Mouse (Mus musculus) CH12.LX (cell line): ENCODE data around the gene Gramd1b. TPM values are rescaled to one million over a fixed set of nuclear protein-coding genes. Genes with fewer than 3 reads are reported as not detected.

Source experiments
- DNase-seq: peaks from one replicate; pipeline ENCODE4 v3.0.0-alpha.2; 2013; ENCODE audit errors: extremely low read depth
- H3K27ac ChIP-seq: 2 replicates; pipeline ENCODE4 v1.5.1; 2012; ENCODE audit warnings: low read depth, mild to moderate bottlenecking, control low read depth, moderate library complexity; ENCODE audit not compliant: insufficient read depth
- H3K27me3 ChIP-seq: replicated peaks from 2 replicates; pipeline ENCODE3; 2012; ENCODE audit warnings: inconsistent platforms
- H3K36me3 ChIP-seq, 2 experiments: replicated peaks in 1 of 2; 2 replicates each; pipeline versions ENCODE3 to v1.6.1; 2012; ENCODE audit warnings: inconsistent platforms in 1 of 2, low read length in 1 of 2, mild to moderate bottlenecking in 1 of 2, mixed read lengths in 1 of 2, moderate library complexity in 1 of 2; ENCODE audit not compliant: control insufficient read depth in 1 of 2, insufficient read depth in 1 of 2
- H3K4me1 ChIP-seq, 2 experiments: 2 replicates each; pipeline ENCODE4 v1.6.1; 2012; ENCODE audit warnings: inconsistent platforms in 1 of 2, moderate library complexity in 1 of 2; ENCODE audit not compliant: insufficient read depth in 2 of 2, control insufficient read depth in 1 of 2
- H3K4me2 ChIP-seq: 2 replicates; pipeline ENCODE4 v1.6.1; 2012; ENCODE audit warnings: low read depth, mild to moderate bottlenecking, control low read depth; ENCODE audit not compliant: poor library complexity, insufficient read depth, severe bottlenecking
- H3K4me3 ChIP-seq, 3 experiments: fragments of 150-350 bp in 1 of 3; sonication (generic) in 1 of 3; replicated peaks in 1 of 3; 2 replicates each; pipeline versions ENCODE3 to v1.5.1; 2011 to 2012; ENCODE audit warnings: low read depth in 2 of 3, low read length in 2 of 3, mild to moderate bottlenecking in 2 of 3, moderate library complexity in 2 of 3, control low read depth in 1 of 3, improper control_type of control experiment in 1 of 3, inconsistent platforms in 1 of 3, mixed read lengths in 1 of 3; ENCODE audit not compliant: poor library complexity in 1 of 3
- H3K79me2 ChIP-seq: replicated peaks from 2 replicates; pipeline ENCODE4 v1.6.1; 2012; ENCODE audit warnings: mild to moderate bottlenecking, moderate library complexity; ENCODE audit not compliant: control insufficient read depth, poor library complexity, insufficient read depth, severe bottlenecking; ENCODE audit errors: extremely low read depth
- H3K9ac ChIP-seq: 2 replicates; pipeline ENCODE4 v1.6.1; 2012; ENCODE audit warnings: low read depth, mild to moderate bottlenecking, control low read depth, moderate library complexity; ENCODE audit not compliant: insufficient read depth
- H3K9me3 ChIP-seq: replicated peaks from 2 replicates; pipeline ENCODE3; 2012; ENCODE audit warnings: low read length, inconsistent platforms, mixed read lengths
- BHLHE40 ChIP-seq: IDR thresholded peaks from 2 replicates; pipeline ENCODE4 v1.6.1; 2011; ENCODE audit warnings: mild to moderate bottlenecking, low read depth, low read length, improper control_type of control experiment
- CHD1 ChIP-seq: IDR thresholded peaks from 2 replicates; pipeline ENCODE4 v1.6.1; 2012; ENCODE audit warnings: low read depth, low read length, improper control_type of control experiment, inconsistent platforms
- CTCF ChIP-seq, 2 experiments: IDR thresholded peaks in 1 of 2; conservative IDR thresholded peaks in 1 of 2; 2 replicates each; pipeline ENCODE4 v1.5.1; 2011 to 2012; ENCODE audit warnings: low read depth in 2 of 2, low read length in 2 of 2, improper control_type of control experiment in 1 of 2, inconsistent platforms in 1 of 2, mild to moderate bottlenecking in 1 of 2, moderate library complexity in 1 of 2
- ELF1 ChIP-seq: IDR thresholded peaks from 2 replicates; pipeline ENCODE4 v1.6.1; 2014; ENCODE audit warnings: low read depth, mild to moderate bottlenecking, inconsistent platforms, low read length, improper control_type of control experiment
- EP300 ChIP-seq: IDR thresholded peaks from 2 replicates; pipeline ENCODE4 v1.6.1; 2011; ENCODE audit warnings: low read length, improper control_type of control experiment
- ETS1 ChIP-seq: conservative IDR thresholded peaks from 2 replicates; pipeline ENCODE4 v1.6.1; 2012; ENCODE audit warnings: low read depth, mild to moderate bottlenecking, inconsistent platforms, low read length, improper control_type of control experiment, moderate library complexity
- GABPA ChIP-seq: IDR thresholded peaks from 2 replicates; pipeline ENCODE4 v1.6.1; 2012; ENCODE audit warnings: low read depth, low read length, improper control_type of control experiment, inconsistent platforms; ENCODE audit not compliant: insufficient replicate concordance
- KAT2A ChIP-seq: IDR thresholded peaks from 2 replicates; pipeline ENCODE4 v1.6.1; 2012; ENCODE audit warnings: low read length, improper control_type of control experiment, inconsistent platforms; ENCODE audit not compliant: insufficient replicate concordance
- MAX ChIP-seq: IDR thresholded peaks from 2 replicates; pipeline ENCODE4 v1.6.1; 2011; ENCODE audit warnings: low read length, improper control_type of control experiment
- MEF2A ChIP-seq: IDR thresholded peaks from 2 replicates; pipeline ENCODE4 v1.6.1; 2014; ENCODE audit warnings: low read depth, mild to moderate bottlenecking, inconsistent platforms, low read length, improper control_type of control experiment, borderline replicate concordance
- MXI1 ChIP-seq: IDR thresholded peaks from 2 replicates; pipeline ENCODE4 v1.6.1; 2011; ENCODE audit warnings: mild to moderate bottlenecking, low read depth, low read length, improper control_type of control experiment
- MYC ChIP-seq: IDR thresholded peaks from 2 replicates; pipeline ENCODE4 v1.6.1; 2011; ENCODE audit warnings: low read depth, mild to moderate bottlenecking, improper control_type of control experiment, low read length
- NELFE ChIP-seq: IDR thresholded peaks from 2 replicates; pipeline ENCODE4 v1.6.1; 2011; ENCODE audit warnings: low read depth, low read length, improper control_type of control experiment
- PAX5 ChIP-seq: IDR thresholded peaks from 2 replicates; pipeline ENCODE4 v1.6.1; 2012; ENCODE audit warnings: low read length, inconsistent platforms, mixed read lengths
- RAD21 ChIP-seq: IDR thresholded peaks from 2 replicates; pipeline ENCODE4 v1.6.1; 2011; ENCODE audit warnings: low read depth, mild to moderate bottlenecking, low read length, improper control_type of control experiment, moderate library complexity
- SIN3A ChIP-seq: IDR thresholded peaks from 2 replicates; pipeline ENCODE4 v1.6.1; 2012; ENCODE audit warnings: low read length, improper control_type of control experiment, inconsistent platforms
- TBP ChIP-seq: conservative IDR thresholded peaks from 2 replicates; pipeline ENCODE4 v1.6.1; 2011; ENCODE audit warnings: low read depth, low read length, improper control_type of control experiment
- TCF12 ChIP-seq: IDR thresholded peaks from 2 replicates; pipeline ENCODE4 v1.6.1; 2014; ENCODE audit warnings: low read depth, mild to moderate bottlenecking, inconsistent platforms, low read length, improper control_type of control experiment
- USF1 ChIP-seq: IDR thresholded peaks from 2 replicates; pipeline ENCODE4 v1.6.1; 2014; ENCODE audit warnings: low read depth, mild to moderate bottlenecking, inconsistent platforms, low read length, improper control_type of control experiment
- ZC3H11A ChIP-seq: IDR thresholded peaks from 2 replicates; pipeline ENCODE4 v1.6.1; 2012; ENCODE audit warnings: low read depth, mild to moderate bottlenecking, inconsistent platforms, low read length, improper control_type of control experiment
- ZKSCAN1 ChIP-seq: IDR thresholded peaks from 2 replicates; pipeline ENCODE4 v1.6.1; 2012; ENCODE audit warnings: low read depth, inconsistent platforms, low read length, improper control_type of control experiment, borderline replicate concordance
- ZNF384 ChIP-seq: IDR thresholded peaks from 2 replicates; pipeline ENCODE4 v1.6.1; 2012; ENCODE audit warnings: low read depth, low read length, improper control_type of control experiment, inconsistent platforms
- dilution Hi-C: fragments of 300-500 bp; cut with MboI; formaldehyde crosslinking; loops from 2 replicates; pipeline ENCODE4 v1.14.3; 2020; ENCODE audit warnings: low sequenced_read_pairs; ENCODE audit not compliant: extremely low pct_unique_long_range_greater_than_20kb, extremely low pct_ligation_motif_present
- in situ Hi-C: fragments of 300-500 bp; cut with MboI; formaldehyde crosslinking; loops from 3 replicates; pipeline ENCODE4 v1.14.3; 2019; ENCODE audit warnings: low sequenced_read_pairs, low pct_ligation_motif_present, low pct_unique_long_range_greater_than_20kb, mixed read lengths
- polyA plus RNA-seq: library from polyadenylated mRNA; unstranded; fragments of >175 nt; gene quantifications from 2 replicates; pipeline ENCODE4 v1.2.1, GENCODE M21; 2012; ENCODE audit warnings: low read depth; ENCODE audit not compliant: insufficient read length
- total RNA-seq, 2 experiments: library from RNA; depleted of rRNA; stranded (reverse); fragments of 300-350 nt in 1 of 2; fragments of >200 nt in 1 of 2; gene quantifications; 2 replicates each; pipeline ENCODE4 v1.2.3; 2012 to 2014

Gene Gramd1b
- total and polyA plus RNA-seq, 3 experiments: 13.3 to 40.8 (median 16.7) TPM

DNA sequence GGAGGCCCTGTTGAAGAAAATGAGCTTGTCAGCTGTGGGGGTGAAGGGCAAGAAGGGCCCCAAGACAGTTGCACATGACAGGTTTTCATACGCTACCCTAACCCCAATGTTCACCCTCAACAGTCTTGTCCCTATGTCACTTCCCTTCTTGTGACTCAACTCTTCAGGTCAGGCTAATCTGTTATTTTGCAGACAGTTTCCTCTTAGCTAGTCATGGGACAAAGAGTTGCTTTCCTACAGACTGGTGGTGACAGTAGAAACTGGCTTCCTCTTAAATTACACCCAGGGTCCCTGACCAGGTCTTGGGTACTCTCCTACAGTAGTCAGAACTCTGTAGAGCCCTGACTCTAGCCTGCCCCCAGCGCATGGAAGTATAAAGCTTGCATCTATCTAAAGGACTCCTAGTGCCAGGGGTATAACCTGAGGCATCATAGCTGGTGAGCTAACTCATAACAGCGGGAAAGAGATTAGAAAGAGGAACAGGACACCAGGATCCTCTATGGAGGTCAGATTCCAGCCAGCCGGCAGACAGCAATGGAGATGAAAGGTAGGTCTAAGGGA is 206.9 kb downstream of the Gramd1b start:
- Histone ChIP-seq H3K27ac (no peak overlapping the region), H3K4me2 (no peak overlapping the region), H3K4me1 (peaks cover 18 to 69% of the 10 kb centered on the region in 2 experiments), H3K79me2 (no peaks in the 10 kb centered on the region), H3K4me3 (no peak overlapping the region), H3K27me3 (no peaks in the 10 kb centered on the region), H3K36me3 (peaks cover 5 to 93% of the 10 kb centered on the region in 2 experiments), H3K9me3 (no peaks in the 10 kb centered on the region), H3K9ac (no peak overlapping the region)
- in situ Hi-C loops (no loop called here), dilution Hi-C loops (no loop called here)
- DNase-seq: no peak
- TF ChIP-seq TBP: no peak
- no peak for TF ChIP-seq ZKSCAN1
- TF ChIP-seq MAX: no peak
- TF ChIP-seq TCF12: no peak
- no peak for TF ChIP-seq CHD1
- TF ChIP-seq KAT2A: no peak
- no peak for TF ChIP-seq MXI1
- TF ChIP-seq RAD21: no peak
- TF ChIP-seq EP300: no peak
- TF ChIP-seq BHLHE40: no peak
- TF ChIP-seq MYC: no peak
- no peak for TF ChIP-seq USF1
- no peak for TF ChIP-seq MEF2A

DNA sequence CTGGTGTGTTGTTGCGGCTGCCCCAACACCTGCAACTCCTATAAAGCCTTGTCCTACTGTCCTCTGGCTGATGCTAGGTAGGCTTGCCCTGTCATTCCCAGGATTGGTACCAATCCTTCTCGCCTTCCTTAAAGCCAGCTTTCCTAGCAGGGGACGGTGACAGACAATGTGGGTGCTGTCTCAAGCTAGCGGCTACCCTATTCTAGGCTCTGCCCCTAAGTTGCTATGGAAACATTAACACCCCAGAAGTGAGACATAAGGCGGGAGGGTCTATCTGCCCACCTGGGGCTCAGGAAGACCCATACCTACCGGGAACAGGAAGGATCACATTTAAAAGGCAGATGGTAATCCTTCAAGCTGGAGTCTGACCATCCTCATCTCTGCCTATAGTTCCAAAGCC is 207.4 kb downstream of the Gramd1b start:
- no peak for DNase-seq
- Histone ChIP-seq H3K27me3 (no peaks in the 10 kb centered on the region), H3K4me3 (no peak overlapping the region), H3K4me1 (peaks cover 18 to 70% of the 10 kb centered on the region in 2 experiments), H3K27ac (no peak overlapping the region)
- dilution Hi-C loops: no loop called here
- TF ChIP-seq NELFE (no peak), ETS1 (no peak), ZKSCAN1 (no peak), SIN3A (no peak), MAX (no peak), PAX5 (no peak), TCF12 (no peak), ELF1 (no peak), GABPA (no peak), ZC3H11A (no peak), BHLHE40 (no peak), USF1 (no peak), CTCF (conservative IDR thresholded peaks at IDR 0.05 in 1 of 2, IDR thresholded peaks at IDR 0.05 in 1 of 2; ENCODE audit: low read depth in 2 of 2, low read length in 2 of 2) (no peak), ZNF384 (no peak), MYC (no peak)
- TF ChIP-seq, all 38 proteins: peak for 0
- Histone ChIP-seq H3K9ac (no peak overlapping the region), H3K9me3 (no peaks in the 10 kb centered on the region), H3K79me2 (no peaks in the 10 kb centered on the region), H3K36me3 (peaks cover 5 to 94% of the 10 kb centered on the region in 2 experiments), H3K4me2 (no peak overlapping the region)
- in situ Hi-C loops: no loop called here
